Mouse (Mus musculus) spleen, postnatal 4 days (tissue): Measurements from ENCODE around the gene Rapgef3.

ENCODE experiments used
- DNase-seq, 2 experiments: peaks; one replicate each; pipeline ENCODE4 v3.0.0; 2022; ENCODE audit warnings: low spot score in 2 of 2

Gene Rapgef3

DNA sequence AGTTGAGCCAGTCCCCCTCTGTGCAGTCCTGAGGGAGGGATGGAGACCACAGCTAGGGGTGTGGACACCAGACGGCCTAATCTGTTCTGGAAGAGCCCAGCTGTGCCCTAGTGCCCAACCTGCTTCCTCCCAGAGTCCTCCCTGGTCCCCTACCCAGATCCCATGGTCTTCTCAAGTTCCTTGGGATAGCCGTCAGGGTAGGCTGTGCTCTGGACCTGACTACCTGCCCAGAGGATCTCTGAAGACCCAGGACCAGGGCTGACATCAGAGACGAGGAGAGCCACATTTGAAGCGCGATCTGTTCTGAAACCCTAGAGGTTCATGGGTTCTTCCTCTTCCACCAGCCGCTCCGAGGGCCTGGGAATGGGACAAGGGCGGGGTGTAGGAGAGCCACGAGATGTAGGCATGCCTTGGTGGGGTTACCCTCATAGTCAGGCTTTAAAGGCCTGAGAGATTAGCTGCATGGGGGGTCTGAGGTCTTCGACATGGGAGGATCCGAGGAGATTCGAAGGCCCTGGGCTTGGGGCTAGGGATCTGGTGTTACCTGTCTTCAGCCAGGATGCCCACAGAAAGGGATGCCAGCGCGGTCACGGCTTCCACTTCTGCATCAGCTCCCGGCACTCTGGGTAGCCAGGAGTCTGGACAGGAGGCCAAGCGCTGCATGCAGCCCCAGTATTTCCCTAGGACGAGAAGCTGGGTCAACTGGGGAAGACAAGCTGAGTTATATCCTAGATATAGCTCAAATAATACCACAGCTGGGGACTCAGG is 25.8 kb upstream of the Rapgef3 start:
- no peak for DNase-seq

DNA sequence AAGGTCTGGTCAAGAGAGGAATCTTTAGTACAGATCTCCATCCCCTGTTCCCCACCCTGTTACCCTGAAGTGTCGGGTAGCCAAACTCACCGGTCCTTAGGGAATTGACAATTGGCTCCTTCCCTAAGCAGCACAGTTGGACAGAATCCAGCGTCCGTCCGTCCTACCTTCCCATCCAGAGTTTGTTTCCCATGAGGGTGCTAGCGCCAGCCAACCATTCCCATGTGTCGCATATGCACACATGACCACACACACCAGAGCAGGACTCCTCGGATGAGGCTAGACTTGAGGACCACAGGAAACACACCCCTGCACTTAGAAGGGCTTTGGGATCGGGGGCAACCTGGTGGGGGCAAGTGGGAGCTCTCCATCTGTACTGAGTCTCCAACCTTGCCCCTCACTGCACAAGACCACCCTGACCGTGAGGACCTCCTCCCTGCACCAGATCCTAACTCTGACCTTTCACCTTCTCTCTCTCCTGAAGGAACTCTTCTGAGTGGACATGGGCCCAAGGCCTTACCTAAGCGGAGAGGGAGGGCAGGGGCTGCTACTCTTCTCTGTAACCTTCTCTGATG is 23.4 kb upstream of the Rapgef3 start:
- DNase-seq, result no peak

DNA sequence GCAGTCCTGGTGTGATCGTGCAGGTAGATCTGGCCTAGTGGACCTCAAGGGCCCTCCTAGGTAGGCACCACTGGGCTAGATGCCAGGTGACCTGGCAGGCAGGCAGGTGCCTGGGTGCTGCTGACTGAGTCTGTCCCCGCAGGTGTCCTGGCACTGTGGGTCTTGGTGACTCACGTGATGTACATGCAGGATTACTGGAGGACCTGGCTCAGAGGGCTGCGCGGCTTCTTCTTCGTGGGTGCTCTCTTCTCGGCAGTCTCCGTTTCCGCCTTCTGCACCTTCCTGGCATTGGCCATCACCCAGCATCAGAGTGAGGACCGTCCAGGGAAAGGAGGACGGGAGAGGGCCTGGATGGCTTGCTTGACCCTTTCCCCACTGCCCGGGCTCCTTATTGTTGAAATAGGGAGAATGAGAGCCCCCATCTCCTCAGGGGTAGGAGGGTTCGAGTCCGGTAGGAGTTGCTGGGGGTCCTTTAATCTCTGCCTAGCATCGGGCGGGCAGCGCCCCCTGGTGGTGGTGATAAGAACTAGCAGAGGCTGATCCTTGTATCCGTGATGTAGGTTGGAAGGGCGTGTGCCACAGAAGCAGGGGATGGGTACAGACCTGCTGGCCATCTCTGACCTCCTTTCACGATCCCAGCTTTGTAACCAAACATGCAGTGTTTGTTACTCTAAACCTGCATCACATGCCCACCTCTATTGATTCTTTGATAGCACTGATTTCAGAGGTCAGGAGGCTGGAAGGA is 22.2 kb upstream of the Rapgef3 start:
- DNase-seq, result peak; percentile 52 to 86

DNA sequence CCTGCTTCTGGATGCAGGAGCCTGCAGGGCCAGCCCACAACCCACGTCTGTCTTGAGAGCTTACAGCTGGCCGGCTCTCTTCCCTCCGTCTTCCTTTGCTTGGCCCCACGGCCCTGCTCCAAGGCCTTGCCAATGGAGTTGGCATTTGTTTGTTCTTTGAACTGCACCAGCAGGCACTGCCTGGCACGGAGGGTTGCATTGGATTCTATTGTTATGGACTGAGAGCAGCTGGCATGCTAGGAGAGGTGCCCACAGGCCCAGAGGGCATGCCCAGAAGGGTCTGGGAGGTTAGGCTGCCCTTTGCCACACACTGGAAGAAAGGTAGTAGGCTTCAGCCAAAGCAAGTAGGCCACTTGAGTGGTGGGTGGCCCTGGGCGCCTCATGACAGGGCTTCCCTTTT is 21.0 kb upstream of the Rapgef3 start:
- DNase-seq, result no peak

DNA sequence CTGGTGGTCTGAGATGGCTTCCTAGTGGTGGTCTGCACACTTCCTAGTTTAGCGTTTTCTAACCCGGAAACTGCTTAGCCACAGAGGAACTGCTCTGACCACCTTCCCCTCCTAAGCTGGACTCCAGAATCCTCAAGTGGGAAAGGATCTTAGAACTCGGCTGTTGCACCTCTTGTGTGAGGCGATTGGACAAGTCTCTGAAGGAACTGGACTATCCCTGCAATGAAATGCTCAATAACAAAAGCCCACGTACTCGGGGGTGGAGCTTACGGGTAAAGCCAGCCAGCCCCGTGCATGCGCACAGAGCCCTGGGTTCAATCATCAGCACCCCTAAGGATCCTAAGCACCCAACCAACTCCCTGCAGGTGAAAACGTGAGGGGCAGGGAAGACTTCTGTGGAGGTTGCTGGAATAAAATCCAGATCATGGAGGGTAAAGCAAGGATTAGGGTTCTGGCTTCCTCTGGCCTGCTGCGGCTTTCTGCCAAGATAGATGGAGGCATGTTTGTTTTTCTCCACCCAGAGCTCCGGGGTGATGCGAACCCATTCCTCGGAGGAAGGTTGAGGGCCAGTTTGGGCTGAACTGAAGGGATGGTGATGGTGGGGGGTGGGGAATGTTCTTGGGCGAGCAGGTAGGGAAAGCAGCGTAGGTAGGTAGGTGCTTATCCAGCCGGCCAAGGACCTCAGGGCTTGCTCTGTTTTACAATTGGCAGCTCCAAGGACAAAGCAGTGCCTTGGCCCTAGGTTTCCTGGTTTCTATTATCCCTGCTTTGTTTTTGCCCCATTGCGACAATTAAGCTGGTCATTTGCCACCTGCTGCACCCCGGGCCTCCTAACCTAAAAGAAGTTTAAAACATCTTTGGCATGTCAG is 20.3 kb upstream of the Rapgef3 start:
- DNase-seq, result no peak

DNA sequence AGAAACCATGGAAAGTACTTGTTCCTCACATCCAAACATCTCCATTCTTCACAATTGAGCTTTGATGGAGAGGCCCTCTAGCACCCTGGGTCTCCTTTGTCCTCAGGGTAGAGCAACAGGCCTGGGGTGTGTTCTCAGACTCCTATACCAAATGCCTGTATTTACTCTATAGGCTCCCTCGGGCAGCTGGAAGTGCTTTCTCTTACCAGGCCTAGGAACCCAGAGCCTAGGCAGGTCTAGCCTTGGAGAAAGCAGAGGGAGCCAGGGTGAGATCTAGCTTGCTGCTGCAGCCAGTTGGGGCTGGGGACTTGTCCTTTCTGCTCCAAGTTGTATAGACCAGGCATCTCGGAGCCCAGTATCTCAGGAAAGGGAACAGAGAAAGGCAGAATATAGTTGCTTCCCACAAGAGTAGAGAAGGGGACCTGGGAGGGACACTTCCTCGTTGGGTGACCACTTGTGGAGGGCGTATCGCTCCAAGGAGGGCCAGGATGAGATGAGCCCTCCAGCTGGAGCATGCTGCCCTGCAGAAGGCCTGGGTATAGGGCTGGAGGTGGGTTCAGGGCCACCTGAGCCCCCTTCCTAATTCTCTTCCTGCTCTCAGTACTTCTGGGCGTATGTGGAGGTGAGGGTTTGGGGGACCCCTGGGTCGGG is 19.5 kb upstream of the Rapgef3 start:
- DNase-seq, result no peak

DNA sequence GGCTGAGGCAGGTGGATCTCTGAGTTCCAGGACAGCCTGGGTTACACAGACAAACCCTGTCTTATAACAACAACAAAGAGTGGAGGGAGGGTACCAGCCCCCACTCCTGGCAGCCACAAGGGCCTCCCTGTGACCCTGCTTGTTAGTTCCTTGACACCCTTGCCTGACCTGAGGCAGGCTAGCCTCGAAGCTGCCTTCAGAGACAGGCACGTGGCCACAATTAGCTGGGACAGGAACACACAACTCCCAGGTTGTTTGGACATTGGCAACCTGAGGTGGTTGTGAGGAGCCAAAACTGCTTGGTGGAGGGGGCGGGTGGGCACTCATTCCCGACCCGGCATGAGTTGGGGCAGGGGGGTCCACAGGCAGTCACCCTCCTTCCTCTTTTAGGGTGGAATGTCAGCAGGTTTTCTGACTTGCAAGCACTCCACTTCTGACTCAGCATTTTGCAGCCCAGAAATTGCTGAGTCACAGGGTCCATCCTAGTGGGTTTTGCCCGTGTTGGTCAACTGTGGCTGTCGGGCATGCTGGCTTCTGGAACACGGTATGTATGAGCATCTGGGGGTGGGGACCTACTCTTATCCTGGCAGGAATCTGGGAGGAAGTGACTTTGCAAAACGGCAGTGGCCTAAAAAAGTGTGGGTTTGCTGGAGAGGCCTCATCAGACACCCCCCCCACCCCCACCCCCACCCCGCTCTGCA is 18.8 kb upstream of the Rapgef3 start:
- peak; percentile 73 to 79 for DNase-seq

DNA sequence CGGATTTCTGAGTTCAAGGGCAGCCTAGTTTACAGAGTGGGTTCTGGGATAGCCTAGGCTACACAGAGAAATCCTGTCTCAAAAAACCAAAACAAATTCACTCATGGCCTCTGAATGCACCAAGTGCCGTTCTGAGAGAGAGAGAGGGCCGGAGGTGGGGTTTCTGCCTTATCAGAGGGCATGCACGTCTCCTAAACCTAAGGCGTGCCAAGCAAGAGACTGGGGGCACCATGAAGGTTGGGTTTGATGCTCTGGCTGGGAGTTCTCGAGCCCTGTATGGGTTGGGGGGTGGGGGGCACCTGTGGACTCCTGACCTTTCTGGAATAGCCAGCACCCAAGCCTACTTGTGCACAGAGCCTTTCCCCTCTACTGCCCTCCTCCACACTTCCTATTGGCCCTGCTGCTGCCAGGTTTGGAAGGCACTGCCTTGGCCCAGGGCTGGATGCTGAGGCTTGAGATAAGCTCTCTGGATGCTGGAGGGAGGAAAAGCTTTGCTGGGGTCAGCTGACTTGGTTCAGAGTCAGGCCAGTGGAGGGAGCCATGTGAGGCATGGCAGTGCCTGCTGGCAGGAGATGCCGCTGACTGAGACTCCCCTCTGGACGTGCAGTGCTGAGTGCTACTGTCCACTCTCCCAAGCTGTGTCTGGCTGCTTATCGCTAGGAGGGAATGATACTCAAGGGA is 18.1 kb upstream of the Rapgef3 start:
- DNase-seq, result peak; percentile 75 to 84

DNA sequence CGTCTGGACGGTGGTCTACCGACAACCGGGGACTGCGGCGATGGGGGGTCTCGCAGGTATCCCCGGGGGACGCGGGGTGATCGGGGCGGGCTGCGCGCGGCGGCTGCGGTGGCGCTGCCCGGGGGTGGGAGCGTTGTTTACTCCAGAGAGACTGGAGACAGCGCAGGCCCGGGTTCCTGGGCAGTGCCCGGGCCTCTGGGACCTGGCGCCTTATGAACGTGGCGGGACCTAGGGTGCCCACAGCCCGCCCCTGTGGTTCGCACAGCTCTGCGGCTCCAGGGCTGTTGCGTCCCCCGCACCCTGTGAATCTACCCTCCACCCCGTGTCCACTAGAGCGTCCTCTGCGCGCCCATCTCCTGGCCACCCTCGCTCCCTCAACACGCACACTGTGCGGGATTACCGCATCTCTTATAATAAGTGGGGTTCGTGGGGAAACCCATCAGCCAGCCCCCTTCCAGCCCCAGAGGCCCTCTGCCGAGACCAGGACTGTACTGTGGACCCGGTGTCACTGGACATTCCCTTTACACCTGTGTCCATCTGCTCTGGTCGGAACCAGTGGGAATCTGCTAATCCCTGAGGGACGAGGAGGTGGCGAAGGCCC is 16.9 kb upstream of the Rapgef3 start:
- DNase-seq, result no peak

DNA sequence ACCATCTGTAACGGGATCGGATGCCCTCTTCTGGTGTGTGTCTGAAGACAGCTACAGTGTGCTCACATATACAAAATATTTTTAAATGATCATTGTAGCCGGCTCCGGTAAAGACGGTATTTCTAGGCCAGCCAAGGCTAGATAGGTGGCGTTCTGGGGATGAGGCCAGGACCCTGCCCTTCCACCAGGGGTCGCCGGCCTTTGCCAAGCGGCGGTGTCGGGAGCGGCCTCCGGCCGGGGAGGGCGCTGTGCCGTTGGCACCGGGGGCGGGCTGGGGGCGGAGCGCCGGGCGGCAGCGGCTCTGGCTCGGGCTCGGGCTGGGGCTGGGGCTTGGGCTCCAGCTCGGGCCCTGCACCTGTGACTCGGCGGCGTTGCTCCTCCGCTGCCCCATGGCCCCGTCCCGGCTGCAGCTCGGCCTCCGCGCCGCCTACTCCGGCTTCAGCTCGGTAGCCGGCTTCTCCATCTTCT is 16.4 kb upstream of the Rapgef3 start:
- peak; percentile 95 to 99 for DNase-seq

DNA sequence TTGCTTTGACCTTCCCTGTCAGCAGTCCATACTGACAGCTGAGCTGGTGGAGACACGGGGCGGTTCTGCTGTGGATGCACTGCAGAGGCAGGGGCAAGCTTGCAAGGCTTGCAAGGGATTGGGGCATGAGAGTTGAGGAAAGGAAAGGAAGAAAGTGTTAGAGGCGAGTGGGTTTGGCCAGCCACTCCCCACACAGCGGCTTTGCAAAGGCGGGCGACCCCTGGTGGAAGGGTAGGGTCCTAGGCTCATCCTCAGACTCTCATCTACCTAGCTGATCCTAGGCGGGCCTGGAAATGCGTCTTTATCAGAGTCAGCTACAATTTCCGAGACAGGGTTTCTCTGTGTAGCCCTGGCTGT is 15.0 kb upstream of the Rapgef3 start:
- DNase-seq, result peak; percentile 83 to 94

DNA sequence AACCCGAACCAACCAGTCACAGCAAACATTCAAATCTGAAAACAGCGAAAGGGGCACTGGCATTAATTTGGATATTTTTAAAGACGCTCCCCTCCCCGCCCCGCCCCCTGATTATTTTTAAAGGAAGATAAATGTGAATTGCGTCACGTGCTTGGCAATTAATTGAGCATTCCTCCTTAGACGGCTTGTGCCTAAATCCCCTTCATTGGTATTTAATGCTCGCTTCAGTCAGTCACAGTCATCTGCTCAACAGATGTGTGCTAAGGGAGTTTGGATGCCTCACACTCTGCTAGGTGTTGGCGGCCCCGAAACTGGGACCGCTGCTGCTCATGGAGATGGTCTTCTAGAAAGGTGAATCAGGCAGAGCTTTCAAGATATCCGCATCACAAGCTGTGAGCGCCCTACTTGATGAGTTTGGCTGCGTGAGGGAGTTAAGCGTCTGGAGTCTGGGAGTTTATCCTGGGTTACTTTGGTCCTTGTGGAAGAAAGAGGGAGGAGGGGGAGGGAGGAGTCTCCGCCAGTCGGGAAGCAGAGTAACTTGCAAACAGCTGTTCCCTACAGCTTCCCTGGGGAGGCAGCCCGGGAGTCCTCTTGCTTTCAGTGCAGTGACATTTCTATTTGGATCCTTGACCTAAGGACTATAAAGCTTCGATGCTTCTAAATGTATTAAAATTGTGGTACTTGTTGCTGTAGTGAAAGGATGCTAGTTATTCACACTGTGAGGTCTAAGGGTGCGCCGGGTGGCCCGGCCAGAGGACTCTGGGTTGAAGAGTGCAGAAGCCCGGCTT is 14.4 kb upstream of the Rapgef3 start:
- DNase-seq, result no peak

DNA sequence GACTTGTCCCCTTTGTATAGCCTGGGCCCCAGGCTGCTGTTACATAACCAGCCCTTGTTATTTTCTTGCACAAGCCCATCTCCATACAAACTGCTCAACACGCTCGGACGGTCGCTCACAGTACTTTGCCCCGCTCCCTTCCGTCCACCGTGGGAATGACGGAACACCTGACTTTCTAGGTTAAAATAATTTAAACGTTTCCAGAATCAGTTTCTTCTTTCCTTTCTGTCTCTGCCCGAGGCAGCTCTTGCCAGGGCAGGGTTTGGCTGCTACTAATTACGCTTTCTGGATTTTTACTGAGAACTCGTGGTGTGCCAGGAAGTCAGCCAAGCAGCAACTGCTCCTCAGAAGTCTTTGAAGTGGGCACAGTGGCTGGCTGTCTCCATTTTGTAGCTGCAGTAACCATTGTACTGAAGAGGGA is 12.8 kb upstream of the Rapgef3 start:
- no peak for DNase-seq

DNA sequence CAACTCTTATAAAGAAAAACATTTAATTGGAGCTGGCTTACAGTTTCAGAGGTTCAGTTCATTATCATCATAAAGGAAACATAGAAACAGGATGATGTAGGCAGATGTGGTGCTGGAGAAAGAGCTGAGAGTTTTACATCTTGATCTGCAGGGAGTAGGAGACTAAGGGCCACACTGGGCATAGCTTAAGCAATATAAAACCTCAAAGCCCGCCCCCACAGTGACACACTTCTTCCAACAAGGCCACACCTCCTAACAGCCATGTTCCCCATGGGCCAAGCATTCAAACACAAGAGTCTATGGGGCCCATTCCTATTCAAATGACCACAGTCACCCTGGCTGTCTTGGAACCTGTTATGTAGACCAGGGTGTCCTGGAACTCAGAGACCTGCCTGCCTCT is 11.8 kb upstream of the Rapgef3 start:
- no peak for DNase-seq

DNA sequence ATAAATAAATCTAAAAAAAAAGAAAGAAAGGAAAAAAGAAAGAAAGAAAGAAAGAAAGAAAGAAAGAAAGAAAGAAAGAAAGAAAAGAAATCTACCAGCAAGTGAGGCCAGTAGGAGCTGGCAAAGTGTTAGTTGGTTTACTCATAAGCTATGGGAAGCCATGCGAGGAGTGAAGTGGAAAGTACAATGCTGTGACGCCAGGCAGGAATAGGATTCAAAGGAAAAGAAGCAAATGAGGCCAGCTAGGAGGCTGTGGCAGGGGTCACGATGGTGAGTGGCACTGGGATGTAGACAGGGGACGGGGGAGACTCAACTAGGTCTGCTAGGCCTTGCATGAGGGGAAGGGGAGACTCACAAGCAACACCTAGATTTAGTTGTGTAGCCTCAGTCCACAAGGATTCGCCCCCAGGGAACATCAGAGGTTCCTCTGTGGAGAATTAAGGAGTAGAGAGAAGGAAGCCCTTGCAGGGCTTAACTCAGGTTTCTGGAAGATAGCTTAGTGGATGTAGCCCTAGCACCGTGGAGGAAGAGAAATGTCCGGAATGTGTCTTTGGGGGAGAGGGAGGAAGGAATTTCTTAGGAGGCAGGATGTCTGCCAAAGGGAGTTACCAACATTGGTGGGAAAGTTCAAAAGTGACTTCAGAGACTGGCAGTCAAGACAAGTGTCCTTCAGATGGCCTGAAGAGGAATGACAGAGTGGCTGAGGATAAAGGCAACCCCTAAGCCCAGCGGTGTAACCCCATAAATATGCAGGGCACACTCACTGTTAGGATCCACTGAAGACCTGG is 10.7 kb upstream of the Rapgef3 start, which contains the start of gene Slc48a1:
Gene Slc48a1 (plus strand): TSS at position 210 of the 788 bp plus-strand sequence.
- DNase-seq, result no peak

DNA sequence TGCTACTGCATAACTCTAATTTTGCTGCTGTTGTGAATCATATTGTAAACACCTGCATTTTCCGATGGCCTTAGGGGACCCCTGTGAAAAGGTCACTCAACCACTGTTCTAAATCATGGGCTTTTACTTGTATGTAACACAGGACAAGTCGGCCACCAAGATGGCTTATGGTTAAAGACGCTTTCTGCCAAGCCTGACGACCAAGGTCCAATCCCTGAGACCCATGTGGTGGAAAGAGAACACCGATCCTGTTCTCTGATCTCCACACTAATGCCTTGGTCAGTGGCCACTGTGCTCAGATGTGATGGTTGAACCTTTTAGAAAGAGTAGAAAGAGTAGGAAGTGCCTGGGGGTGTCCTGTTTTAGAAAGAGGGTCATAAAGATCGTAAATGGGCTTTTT is 9.1 kb upstream of the Rapgef3 start:
- no peak for DNase-seq

DNA sequence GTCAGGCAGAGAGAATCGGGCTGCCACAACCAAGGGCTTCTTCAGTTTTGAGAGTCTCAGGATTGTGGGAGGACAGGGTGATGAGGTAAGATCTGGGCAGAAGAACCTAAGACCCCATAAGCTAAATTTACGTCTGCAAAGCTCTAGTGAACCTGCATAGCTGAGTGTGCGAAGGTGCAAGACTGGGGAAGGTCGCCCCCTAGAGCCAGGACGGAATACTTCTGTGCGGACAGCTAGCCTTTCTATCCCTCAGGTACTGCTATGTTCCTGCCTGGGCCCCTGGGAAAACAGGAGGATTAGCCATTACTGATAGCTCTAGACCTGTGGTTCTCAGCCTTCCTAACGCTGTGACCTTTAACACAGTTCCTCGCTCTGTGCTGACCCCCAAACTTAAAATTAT is 8.7 kb upstream of the Rapgef3 start:
- peak; percentile 70 to 88 for DNase-seq

DNA sequence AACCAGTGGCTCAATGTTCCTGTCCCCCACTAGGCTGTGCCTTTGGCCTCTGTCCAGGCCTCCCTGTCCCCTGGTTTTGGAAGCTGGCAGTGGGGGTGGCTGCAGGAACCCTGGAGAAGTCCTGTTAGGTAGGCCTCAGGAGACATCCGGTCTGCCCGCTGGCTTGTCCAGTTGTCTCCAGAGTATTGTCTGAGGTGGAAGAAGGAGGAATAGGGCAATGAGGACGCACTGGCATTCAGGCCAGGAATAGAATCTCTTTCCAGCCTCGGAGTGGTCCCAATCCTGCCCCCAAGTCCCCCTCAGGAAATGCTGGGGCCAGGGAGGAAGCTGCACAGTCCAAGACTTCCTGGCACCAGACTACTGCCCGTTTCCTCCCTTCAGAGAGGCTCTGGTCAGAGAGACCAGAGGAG is 6.2 kb upstream of the Rapgef3 start:
- no peak for DNase-seq
